Mouse (Mus musculus): ENCODE results near the gene Il12rb1.

- TF ChIP-seq CTCF (IDR thresholded peaks at IDR 0.05; ENCODE audit: borderline replicate concordance, control insufficient read depth, extremely low read depth, insufficient read depth, low read length, poor library complexity) (peak; percentile 28; the same call in 1 of the 2 replicates), POLR2A (IDR thresholded peaks at IDR 0.05; ENCODE audit: control insufficient read depth, extremely low read depth, insufficient read depth, low read length, poor library complexity) (peak; percentile 99)
Observed at GRCm38 (mm10) chr8:70839408-70840351, 31.4 kb downstream of the Il12rb1 start, which contains the start of gene Arrdc2.

All from thymus, adult 2 months (tissue).